Mouse (Mus musculus) CD8-positive naive resting alpha-beta T cell, adult 2 months (primary cell): Measurements from ENCODE around the gene Sema7a.
A peak's percentile ranks its signal among the peaks of the same experiment; 100 is the strongest.

ENCODE experiments used
- DNase-seq, 2 experiments: peaks; one replicate each; pipeline ENCODE4 v3.0.0; 2022; ENCODE audit warnings: low read depth in 2 of 2, low spot score in 2 of 2

Sema7a gene

GRCm38 (mm10) chr9:57975200-57975821, 35.4 kb downstream of the Sema7a start:
- no peak for DNase-seq

- DNase-seq, result no peak
Measured at GRCm38 (mm10) chr9:57978025-57978424, 38.1 kb downstream of the Sema7a start.

GRCm38 (mm10) chr9:57978858-57979257, 38.9 kb downstream of the Sema7a start:
- DNase-seq, result no peak

GRCm38 (mm10) chr9:57980570-57980969, 40.7 kb downstream of the Sema7a start:
- DNase-seq, result no peak

- no peak for DNase-seq
Measured at GRCm38 (mm10) chr9:57985304-57985703, 45.4 kb downstream of the Sema7a start.

DNA sequence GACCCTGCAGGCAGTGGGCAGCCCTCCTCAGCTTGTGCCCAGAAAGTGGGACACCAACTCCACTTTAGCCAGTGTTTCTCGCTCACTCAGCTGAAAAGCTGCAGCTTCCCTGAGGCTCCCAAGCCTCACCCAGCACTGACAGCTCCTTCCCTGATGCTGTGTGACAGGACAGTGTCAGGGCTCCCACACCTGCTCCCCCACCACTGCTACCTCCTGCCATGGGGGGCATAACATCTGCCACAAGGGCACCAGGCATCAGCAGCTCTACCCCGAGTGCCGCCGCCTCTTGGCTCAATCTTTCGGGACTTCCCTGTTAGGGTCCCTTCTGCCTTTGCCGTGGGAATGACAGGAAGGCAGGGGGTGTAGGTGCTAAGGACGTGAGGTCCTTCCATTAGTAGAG, 46.4 kb downstream of the Sema7a start:
- no peak for DNase-seq

GRCm38 (mm10) chr9:57988098-57988497, 48.2 kb downstream of the Sema7a start:
- no peak for DNase-seq

- no peak for DNase-seq
Measured at GRCm38 (mm10) chr9:57989309-57989708, 49.4 kb downstream of the Sema7a start.

- DNase-seq, result peak; percentile 39 to 49
Measured at GRCm38 (mm10) chr9:57990438-57991110, 50.7 kb downstream of the Sema7a start.

GRCm38 (mm10) chr9:57992060-57992459, 52.1 kb downstream of the Sema7a start:
- no peak for DNase-seq

DNA sequence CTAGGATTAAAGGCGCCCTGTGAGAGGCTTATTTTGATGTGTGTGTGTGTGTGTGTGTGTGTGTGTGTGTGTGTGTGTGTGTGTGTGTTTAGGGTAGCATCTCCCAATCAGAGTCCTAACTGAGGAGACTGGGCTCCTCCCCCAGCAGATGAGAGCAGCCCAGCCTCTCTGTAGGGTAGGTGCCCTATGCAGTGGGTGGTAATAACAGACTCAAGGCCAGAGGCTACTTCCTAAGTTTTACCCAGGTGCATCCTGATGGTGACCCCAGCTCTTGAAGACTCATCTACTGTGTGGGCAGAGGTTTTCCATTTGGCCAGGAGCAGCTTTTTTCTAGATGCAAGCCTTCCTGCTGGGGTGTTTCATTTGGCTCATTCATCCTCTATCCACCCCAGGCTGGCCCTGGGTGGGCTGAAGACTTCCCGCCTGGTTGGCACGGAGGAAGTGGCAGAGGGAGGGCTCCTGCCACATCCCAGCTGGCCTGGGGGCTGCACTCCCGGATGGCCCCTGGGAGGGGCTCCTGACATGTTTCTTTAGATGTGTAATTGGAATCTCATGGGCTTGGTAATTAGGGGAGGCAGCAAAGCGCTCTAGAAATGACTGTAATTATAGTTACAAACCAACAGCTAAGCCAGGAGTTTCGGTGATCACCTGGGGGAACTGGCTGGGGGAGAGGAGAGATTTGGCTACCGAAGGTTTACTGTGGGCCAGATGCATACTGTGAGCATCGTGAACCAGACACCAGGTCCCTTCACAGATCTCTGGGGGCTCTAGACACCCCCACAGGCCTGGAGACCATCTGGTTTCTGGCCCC, 53.1 kb downstream of the Sema7a start:
- DNase-seq, result no peak

GRCm38 (mm10) chr9:57995282-57995681, 55.4 kb downstream of the Sema7a start:
- DNase-seq, result no peak

DNA sequence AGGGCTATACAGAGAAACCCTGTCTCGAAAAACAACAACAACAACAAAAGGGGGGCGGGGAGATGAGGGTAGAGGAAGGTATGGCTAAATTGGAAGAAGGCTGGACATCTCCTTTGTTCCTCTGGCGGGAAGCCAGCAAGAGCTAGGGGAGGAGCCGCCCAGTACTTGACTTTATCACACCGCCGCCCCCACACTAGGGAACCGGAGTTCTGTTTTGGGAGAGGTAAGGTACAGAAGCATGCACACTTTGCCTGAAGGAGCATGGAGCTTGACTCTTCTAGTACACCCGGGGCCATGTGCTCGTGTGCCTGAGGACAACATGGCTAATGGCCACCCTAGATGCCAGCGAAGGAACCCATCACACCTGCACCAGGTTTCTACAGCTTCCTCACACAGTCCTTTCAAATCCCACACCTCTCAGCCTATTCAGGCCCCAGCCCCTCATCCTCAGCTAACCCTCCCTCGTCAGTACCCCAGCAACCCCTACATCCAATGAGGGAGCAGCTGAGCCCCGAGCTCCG, 57.7 kb downstream of the Sema7a start:
- no peak for DNase-seq

DNA sequence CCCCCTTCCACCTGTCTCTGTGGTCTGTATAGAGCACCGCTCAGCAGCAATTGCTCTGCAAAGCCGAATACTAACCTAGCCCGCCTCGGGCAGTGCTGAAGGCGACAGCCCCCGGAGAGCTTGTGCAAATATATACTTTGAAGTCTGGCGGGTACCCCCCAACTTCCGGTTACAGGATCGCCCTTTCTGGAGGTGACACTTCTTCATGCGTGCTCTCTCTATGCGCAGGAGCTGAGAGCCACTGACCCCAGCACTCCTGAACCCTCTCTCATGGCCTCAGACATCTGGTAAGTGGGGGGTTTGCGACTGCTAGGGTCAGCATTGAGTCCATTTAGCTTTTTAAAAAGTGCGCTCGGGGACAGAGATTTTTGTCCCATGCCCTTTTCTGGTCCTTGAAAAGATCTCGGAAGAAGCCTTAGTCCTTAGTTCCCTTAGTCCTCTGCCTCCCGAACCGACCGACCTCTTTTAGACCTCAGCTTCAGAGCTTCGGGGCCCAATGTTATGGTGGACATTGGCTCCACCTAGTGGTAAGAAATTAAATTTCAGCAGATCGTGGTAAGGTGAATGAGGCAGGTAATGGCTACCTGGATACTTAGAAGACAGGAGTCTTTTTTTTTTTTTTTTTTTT, 58.2 kb downstream of the Sema7a start:
- DNase-seq, result peak; percentile 54 to 71

GRCm38 (mm10) chr9:57998685-57999084, 58.8 kb downstream of the Sema7a start:
- no peak for DNase-seq

- DNase-seq, result no peak
Measured at GRCm38 (mm10) chr9:57999676-58000075, 59.8 kb downstream of the Sema7a start.

- DNase-seq, result no peak
Measured at GRCm38 (mm10) chr9:58003272-58003671, 63.4 kb downstream of the Sema7a start.

DNA sequence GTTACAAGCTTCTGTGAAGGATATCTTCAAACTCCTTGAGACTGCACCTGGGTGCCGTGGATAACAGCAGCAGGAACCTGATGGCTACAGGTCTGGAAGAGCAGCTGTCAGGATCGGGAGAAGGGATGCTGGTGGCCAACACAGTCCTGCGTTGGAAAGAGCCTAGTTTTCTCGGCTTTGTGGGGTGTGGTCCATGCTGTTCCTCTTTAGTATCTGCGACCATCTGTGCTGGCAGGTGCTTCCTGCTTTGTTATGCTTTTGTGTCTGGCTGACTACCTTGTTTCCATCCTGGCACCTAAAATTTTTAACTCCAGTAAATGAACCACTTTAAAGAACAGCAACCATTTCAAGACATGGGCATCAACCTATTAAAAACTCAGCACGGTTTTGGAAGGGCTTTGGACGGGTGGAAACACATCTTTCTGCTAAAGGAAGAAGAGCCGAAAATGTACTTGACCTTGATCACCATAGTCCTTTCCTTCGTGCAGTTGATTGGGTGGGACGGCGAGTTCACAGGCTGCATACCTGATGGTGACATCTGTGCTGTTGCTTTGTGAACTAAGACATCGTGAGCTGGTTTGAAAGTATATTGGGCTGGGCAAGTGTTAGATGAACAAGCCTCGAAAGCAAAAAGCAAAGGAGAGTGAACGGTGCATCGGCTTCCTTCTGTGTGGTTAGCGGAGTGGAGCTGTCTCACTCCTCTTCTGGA, 66.0 kb downstream of the Sema7a start, which contains the start of gene Cyp11a1:
Cyp11a1 (plus strand) TSS at position 659 of the 709 bp plus-strand sequence.
- DNase-seq, result no peak

DNA sequence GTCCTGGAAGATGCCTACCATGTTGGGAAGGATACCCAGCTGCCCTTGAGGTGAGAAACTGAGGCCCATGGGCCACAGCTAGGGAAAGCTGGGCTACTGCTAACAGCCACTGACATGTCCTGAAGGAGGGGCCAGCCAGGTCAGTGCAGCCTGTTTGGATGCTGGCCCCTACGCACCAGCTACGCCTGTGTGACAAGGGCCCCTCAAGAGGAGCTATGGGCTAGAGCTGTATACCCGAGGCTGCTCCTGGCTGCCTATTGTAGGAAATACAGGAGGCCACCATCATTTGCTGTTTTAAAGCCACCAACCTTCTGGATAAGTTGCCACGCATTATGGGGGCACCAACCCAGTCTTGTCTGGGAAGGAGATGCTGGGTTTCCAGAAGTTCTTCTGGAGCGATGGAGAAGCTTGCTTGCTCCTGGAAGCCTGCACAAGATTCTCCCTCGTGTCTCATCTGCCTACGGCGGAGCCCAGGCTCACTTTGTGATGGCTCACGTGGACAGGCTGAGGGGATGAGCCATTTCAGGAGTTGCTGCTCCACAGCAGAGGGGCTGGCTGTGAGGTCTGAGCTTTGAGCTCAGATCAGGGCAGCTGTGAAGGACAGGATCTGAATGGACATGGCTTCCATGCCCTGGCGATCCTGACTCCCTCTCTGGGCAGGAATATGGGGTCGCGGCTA, 68.6 kb downstream of the Sema7a start:
- no peak for DNase-seq

DNA sequence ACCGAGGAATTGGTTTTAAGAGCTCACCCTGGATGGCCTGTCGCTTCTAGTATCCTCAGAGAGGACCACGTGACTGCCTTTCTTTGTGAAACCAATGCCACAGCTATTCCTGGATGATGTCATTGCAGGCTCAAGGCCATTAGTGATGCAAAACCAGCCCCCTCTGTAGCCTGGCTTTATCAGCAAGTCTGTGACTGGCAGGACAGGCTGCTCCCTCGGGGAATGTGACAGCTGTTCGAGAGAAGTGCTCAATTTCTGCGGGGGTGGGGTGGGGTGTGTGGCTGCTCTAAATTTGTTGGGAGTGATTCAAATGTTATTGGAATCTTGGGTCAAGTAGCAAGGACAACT, 69.1 kb downstream of the Sema7a start:
- no peak for DNase-seq
